Mouse (Mus musculus) urinary bladder, postnatal 36 days (tissue): Measurements from ENCODE around the gene Thap7.

Source experiments
- DNase-seq, 2 experiments: peaks; one replicate each; pipeline ENCODE4 v3.0.0; 2022; ENCODE audit warnings: low spot score in 2 of 2, mixed read lengths in 1 of 2

The Thap7 gene

GRCm38 (mm10) chr16:17488478-17489468 is 42.2 kb downstream of the Thap7 start:
- DNase-seq = no peak

DNA sequence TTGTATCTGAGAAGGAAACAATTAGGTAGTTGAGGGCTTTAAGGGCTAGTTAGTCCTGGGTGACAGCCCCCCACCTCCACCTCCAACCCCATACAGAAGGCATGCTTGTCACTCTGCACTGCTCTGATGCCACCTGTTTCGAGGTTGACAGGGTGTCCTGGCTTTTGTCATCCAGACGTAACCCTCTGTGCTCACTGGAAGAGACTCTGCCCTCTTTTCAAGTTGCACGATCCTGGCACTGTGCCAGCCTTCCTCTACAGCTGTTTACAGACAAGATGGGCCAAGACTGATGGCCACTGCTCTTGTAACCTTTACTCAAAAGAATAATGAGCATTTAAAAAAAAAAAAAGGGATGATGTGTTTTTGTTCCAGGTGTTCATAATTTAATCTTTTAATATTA is 44.4 kb downstream of the Thap7 start:
- no peak for DNase-seq

- no peak for DNase-seq
Measured at GRCm38 (mm10) chr16:17481465-17481864, 49.5 kb downstream of the Thap7 start.

DNA sequence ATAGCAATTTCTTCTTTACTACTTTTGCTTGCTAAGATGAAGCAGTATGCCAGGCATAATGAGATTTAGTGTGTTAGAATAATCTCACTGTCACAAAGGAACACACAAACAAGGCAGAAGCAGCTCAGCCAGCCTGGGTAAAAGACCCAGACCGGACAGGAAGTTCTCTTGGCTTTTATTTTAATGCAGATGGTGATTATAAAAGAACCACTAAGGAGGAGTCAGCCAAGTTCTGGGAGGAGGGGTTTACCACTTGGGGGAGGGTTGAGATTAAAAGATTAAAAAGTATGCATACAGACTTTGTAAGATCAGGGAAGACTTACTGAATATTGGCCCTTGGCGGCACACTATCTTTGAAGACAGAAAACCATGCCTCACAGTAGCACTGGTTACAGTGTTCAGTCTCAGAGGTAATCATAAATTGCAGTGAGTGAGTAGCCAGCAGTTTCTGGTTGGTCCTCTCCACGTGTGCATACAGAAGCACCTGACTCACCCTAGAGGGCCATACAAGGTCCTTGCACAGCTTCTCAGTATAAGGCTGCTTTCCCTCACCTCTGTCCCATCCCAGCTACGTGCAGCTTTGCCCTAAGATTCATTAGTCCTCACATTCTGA is 52.5 kb downstream of the Thap7 start:
- no peak for DNase-seq
